Mouse (Mus musculus): ENCODE results near the gene Sspn. TPM values are rescaled to one million over a fixed set of nuclear protein-coding genes. Genes with fewer than 3 reads are reported as not detected.

Gene Sspn
- total and polyA plus RNA-seq, 3 experiments: not detected

DNA sequence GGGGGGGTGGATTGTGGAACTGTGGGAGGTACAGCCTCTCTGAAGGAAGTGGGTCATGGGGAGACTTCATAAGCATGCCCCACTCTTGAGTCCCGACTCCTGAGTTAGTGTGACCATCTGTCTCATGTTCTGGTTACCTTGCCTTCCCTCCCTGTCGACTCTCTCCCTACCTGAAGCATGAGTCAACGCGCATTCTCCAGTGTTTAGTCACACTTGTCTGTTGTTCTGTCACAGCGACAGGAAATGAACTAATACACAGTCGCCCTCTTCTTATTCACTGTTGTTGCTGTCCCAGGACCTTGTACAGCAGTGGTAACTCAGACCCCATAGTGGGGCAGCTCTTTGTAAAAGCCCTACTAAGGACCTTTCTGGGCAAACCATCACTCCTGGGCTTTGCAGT is 41.4 kb downstream of the Sspn start:
- Histone ChIP-seq H3K9ac (ENCODE audit: control insufficient read depth, low read depth, low read length, poor library complexity, severe bottlenecking) (no peak overlapping the region), H3K27me3 (ENCODE audit: control insufficient read depth in 1 of 2, insufficient read depth in 2 of 2, low read length in 2 of 2) (no peaks in the 10 kb centered on the region), H3K9me3 (replicated peaks; ENCODE audit: insufficient read depth, low read length) (no peaks in the 10 kb centered on the region), H3K4me3 (ENCODE audit: control insufficient read depth in 1 of 2, insufficient read depth in 1 of 2, low read depth in 2 of 2, low read length in 2 of 2) (no peak overlapping the region), H3K36me3 (ENCODE audit: control insufficient read depth in 1 of 2, insufficient read depth in 2 of 2, low read length in 2 of 2) (no peaks in the 10 kb centered on the region), H3K79me2 (ENCODE audit: control insufficient read depth, insufficient read depth, low read length, poor library complexity) (no peaks in the 10 kb centered on the region), H3K4me1 (ENCODE audit: control insufficient read depth in 1 of 2, insufficient read depth in 2 of 2, low read length in 2 of 2) (no peaks in the 10 kb centered on the region; a peak in 1 of 4 replicates), H3K27ac (ENCODE audit: control insufficient read depth, low read depth, low read length) (no peak overlapping the region)
- no peak for DNase-seq (ENCODE audit: low read depth, low spot score)
- TF ChIP-seq MYC (IDR thresholded peaks at IDR 0.05; ENCODE audit: low read depth, low read length) (no peak), JUND (IDR thresholded peaks at IDR 0.05; ENCODE audit: low read depth, low read length) (no peak), TBP (IDR thresholded peaks at IDR 0.05; ENCODE audit: low read depth, low read length) (no peak), ZNF384 (IDR thresholded peaks at IDR 0.05; ENCODE audit: low read depth, low read length) (no peak), MEF2A (IDR thresholded peaks at IDR 0.05; ENCODE audit: extremely low read depth, insufficient replicate concordance, low read depth, low read length, poor library complexity, severe bottlenecking) (no peak), ZMIZ1 (IDR thresholded peaks at IDR 0.05; ENCODE audit: low read depth, low read length) (no peak), SIN3A (IDR thresholded peaks at IDR 0.05; ENCODE audit: low read length) (no peak), POLR2AphosphoS2 (IDR thresholded peaks at IDR 0.05; ENCODE audit: low read length) (no peak), NRF1 (IDR thresholded peaks at IDR 0.05; ENCODE audit: insufficient read depth, low read depth, low read length, poor library complexity, severe bottlenecking) (no peak), HCFC1 (IDR thresholded peaks at IDR 0.05; ENCODE audit: low read depth, low read length) (no peak), SMC3 (IDR thresholded peaks at IDR 0.05; ENCODE audit: low read depth, low read length) (no peak), GABPA (IDR thresholded peaks at IDR 0.05; ENCODE audit: low read depth, low read length) (no peak), TAL1 (IDR thresholded peaks at IDR 0.05; ENCODE audit: low read length) (no peak), POLR2AphosphoS5 (IDR thresholded peaks at IDR 0.05; ENCODE audit: borderline replicate concordance, low read depth, low read length) (no peak), NELFE (IDR thresholded peaks at IDR 0.05; ENCODE audit: low read depth, low read length) (no peak), UBTF (IDR thresholded peaks at IDR 0.05; ENCODE audit: borderline replicate concordance, insufficient read depth, low read depth, low read length) (no peak), ELF1 (IDR thresholded peaks at IDR 0.05; ENCODE audit: low read depth, low read length) (no peak)

DNA sequence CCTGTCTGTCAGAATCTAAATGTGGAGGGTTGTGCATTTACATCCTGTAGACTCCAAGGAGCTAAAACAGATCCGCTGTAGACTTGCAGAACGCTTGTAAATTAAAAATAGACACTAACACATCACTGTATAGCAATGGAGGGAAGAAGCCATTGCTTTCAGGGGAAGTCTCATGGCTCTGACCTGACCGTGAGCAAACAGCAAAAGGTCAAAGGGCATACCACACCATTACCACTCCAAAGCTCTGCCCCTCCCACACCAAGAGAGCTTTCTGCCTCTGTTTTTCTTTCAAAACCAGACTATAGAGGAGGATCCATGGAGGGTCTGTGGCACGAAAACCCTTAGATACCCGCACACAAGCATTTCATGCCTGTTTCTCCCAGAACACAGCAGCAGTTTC is 41.9 kb downstream of the Sspn start:
- no peaks in the 10 kb centered on the region for H3K36me3 ChIP-seq (ENCODE audit: control insufficient read depth in 1 of 2, insufficient read depth in 2 of 2, low read length in 2 of 2)
- no peak for TF ChIP-seq E2F4 (IDR thresholded peaks at IDR 0.05; ENCODE audit: borderline replicate concordance, low read depth, low read length)

More for the DNA sequence above, 41.9 kb downstream of the Sspn start:
- Histone ChIP-seq H3K9ac (ENCODE audit: control insufficient read depth, low read depth, low read length, poor library complexity, severe bottlenecking) (no peak overlapping the region), H3K4me3 (ENCODE audit: control insufficient read depth in 1 of 2, insufficient read depth in 1 of 2, low read depth in 2 of 2, low read length in 2 of 2) (no peak overlapping the region), H3K9me3 (replicated peaks; ENCODE audit: insufficient read depth, low read length) (no peaks in the 10 kb centered on the region), H3K27ac (ENCODE audit: control insufficient read depth, low read depth, low read length) (no peak overlapping the region), H3K4me1 (ENCODE audit: control insufficient read depth in 1 of 2, insufficient read depth in 2 of 2, low read length in 2 of 2) (no peaks in the 10 kb centered on the region; a peak in 1 of 4 replicates), H3K79me2 (ENCODE audit: control insufficient read depth, insufficient read depth, low read length, poor library complexity) (no peaks in the 10 kb centered on the region), H3K27me3 (ENCODE audit: control insufficient read depth in 1 of 2, insufficient read depth in 2 of 2, low read length in 2 of 2) (no peaks in the 10 kb centered on the region)
- DNase-seq (ENCODE audit: low read depth, low spot score): no peak

Measured in MEL (cell line).